Mouse (Mus musculus) forebrain, embryonic 13.5 days (tissue): ENCODE measurements around the gene Dhx33. TPM values are rescaled to one million over a fixed set of nuclear protein-coding genes. Genes with fewer than 3 reads are reported as not detected.
A peak's percentile ranks its signal among the peaks of the same experiment; 100 is the strongest.

ENCODE experiments used
- ATAC-seq: fragments of 200-750 bp; cut with Nextera tagmentation; 2 replicates; pipeline ENCODE4 v1.8.0; 2017
- H3K27ac ChIP-seq: fragments of 300-500 bp; sonication (generic); 2 replicates; pipeline ENCODE4 v1.5.1; 2015; ENCODE audit warnings: inconsistent platforms, mild to moderate bottlenecking, moderate library complexity
- H3K27me3 ChIP-seq: fragments of 300-500 bp; sonication (generic); 2 replicates; pipeline ENCODE4 v1.6.1; 2015; ENCODE audit warnings: mild to moderate bottlenecking, inconsistent platforms
- H3K36me3 ChIP-seq: fragments of 300-500 bp; sonication (generic); 2 replicates; pipeline ENCODE4 v1.6.1; 2015; ENCODE audit warnings: mild to moderate bottlenecking, inconsistent platforms; ENCODE audit not compliant: poor library complexity, severe bottlenecking
- H3K4me1 ChIP-seq: fragments of 300-500 bp; sonication (generic); 2 replicates; pipeline ENCODE4 v1.6.1; 2015; ENCODE audit warnings: inconsistent platforms
- H3K4me2 ChIP-seq: fragments of 300-500 bp; sonication (generic); 2 replicates; pipeline ENCODE4 v1.6.1; 2015; ENCODE audit warnings: inconsistent platforms, mild to moderate bottlenecking, moderate library complexity
- H3K4me3 ChIP-seq: fragments of 300-500 bp; sonication (generic); 2 replicates; pipeline ENCODE4 v1.5.1; 2015; ENCODE audit warnings: mild to moderate bottlenecking, inconsistent platforms
- H3K9ac ChIP-seq: fragments of 300-500 bp; sonication (generic); 2 replicates; pipeline ENCODE4 v1.6.1; 2015; ENCODE audit warnings: mild to moderate bottlenecking, inconsistent platforms
- H3K9me3 ChIP-seq: fragments of 300-500 bp; sonication (generic); replicated peaks from 2 replicates; pipeline ENCODE4 v1.6.1; 2016; ENCODE audit warnings: inconsistent platforms
- WGBS: fragments of 180-500 bp; shearing (Covaris S2); methylation state at CpG from one replicate; pipeline ENCODE4 v1.1.7; 2015; 5-methylcytosine and 5-hydroxymethylcytosine counted together
- polyA plus RNA-seq: library from polyadenylated mRNA; unstranded; fragments of >200 nt; fragmentation: Nextera tagmentation; extraction: Ambion mirVana; gene quantifications from 2 replicates; pipeline ENCODE4 v1.2.1, GENCODE M21; 2015

Gene Dhx33
- polyA plus RNA-seq = 11.9 and 14.8 TPM in 2 replicates

- Histone ChIP-seq H3K4me2 (peak within 1 kb of the TSS; percentile 96), H3K9ac (peak within 1 kb of the TSS; percentile 81), H3K27me3 (no peaks in the 10 kb centered on the region), H3K36me3 (peaks cover 24% of the 10 kb centered on the region), H3K27ac (peak within 1 kb of the TSS; percentile 35; the same call in 1 of the 2 replicates), H3K4me3 (peak within 1 kb of the TSS; percentile 93), H3K4me1 (peaks cover 17% of the 10 kb centered on the region), H3K9me3 (no peaks in the 10 kb centered on the region)
- WGBS = under 1% methylated on average over 35 of the region's 35 CpGs
- ATAC-seq = peak; percentile 99
Measured at GRCm38 (mm10) chr11:71004316-71004773, at the start of gene Dhx33. Gene Dhx33 (minus strand): TSS chr11:71004437.

GRCm38 (mm10) chr11:71052554-71052953 lies 48.3 kb upstream of the Dhx33 start:
- H3K27ac ChIP-seq = no peak overlapping the region
- no peak overlapping the region for H3K4me3 ChIP-seq
- no peaks in the 10 kb centered on the region; the same call in 1 of the 2 replicates for H3K9me3 ChIP-seq
- H3K36me3 ChIP-seq = no peaks in the 10 kb centered on the region
- 0 out of 2 replicates have a peak, but pooled peaks have one; percentile 43 for ATAC-seq
- no peak overlapping the region for H3K9ac ChIP-seq
- H3K27me3 ChIP-seq = peaks cover 5% of the 10 kb centered on the region; the same call in 1 of the 2 replicates
- 3% methylated on average over 1 of the region's 1 CpGs for WGBS
- H3K4me2 ChIP-seq = no peak overlapping the region
- no peaks in the 10 kb centered on the region for H3K4me1 ChIP-seq

GRCm38 (mm10) chr11:71039526-71040298 lies 35.5 kb upstream of the Dhx33 start:
- no peak overlapping the region for H3K9ac ChIP-seq
- ATAC-seq = no peak
- no peaks in the 10 kb centered on the region for H3K36me3 ChIP-seq
- H3K9me3 ChIP-seq = no peaks in the 10 kb centered on the region; the same call in 1 of the 2 replicates
- 95% methylated on average over 5 of the region's 5 CpGs for WGBS
- H3K4me3 ChIP-seq = no peak overlapping the region
- no peaks in the 10 kb centered on the region for H3K4me1 ChIP-seq
- H3K27me3 ChIP-seq = no peaks in the 10 kb centered on the region
- H3K4me2 ChIP-seq = no peak overlapping the region
- no peak overlapping the region for H3K27ac ChIP-seq

- peak; percentile 96 for ATAC-seq
- peak within 1 kb of the TSS; percentile 73 for H3K4me3 ChIP-seq
- peaks cover 8% of the 10 kb centered on the region for H3K36me3 ChIP-seq
- peak within 1 kb of the TSS; percentile 84 for H3K9ac ChIP-seq
- H3K27ac ChIP-seq = peak within 1 kb of the TSS; percentile 99
- H3K4me1 ChIP-seq = peaks cover 34% of the 10 kb centered on the region
- WGBS = 0% methylated on average over 27 of the region's 31 CpGs
- H3K4me2 ChIP-seq = peak within 1 kb of the TSS; percentile 72
- H3K9me3 ChIP-seq = no peaks in the 10 kb centered on the region
- no peaks in the 10 kb centered on the region for H3K27me3 ChIP-seq
Measured at GRCm38 (mm10) chr11:71033163-71033761, 29.0 kb upstream of the Dhx33 start, which contains the start of gene 6330403K07Rik. Gene 6330403K07Rik (minus strand): TSS chr11:71033513.

- Histone ChIP-seq H3K9ac (peak overlapping the region; percentile 84), H3K36me3 (peaks cover 14% of the 10 kb centered on the region), H3K4me3 (peak overlapping the region; percentile 73), H3K27me3 (no peaks in the 10 kb centered on the region), H3K9me3 (no peaks in the 10 kb centered on the region), H3K4me1 (peaks cover 34% of the 10 kb centered on the region), H3K27ac (peak overlapping the region; percentile 99), H3K4me2 (peak overlapping the region; percentile 72)
- 1% methylated on average over 26 of the region's 26 CpGs for WGBS
- peak; percentile 11; the same call in 1 of the 2 replicates for ATAC-seq
Measured at GRCm38 (mm10) chr11:71032491-71033162, 28.4 kb upstream of the Dhx33 start.

GRCm38 (mm10) chr11:71032070-71032469 lies 27.8 kb upstream of the Dhx33 start:
- ATAC-seq = no peak
- no peaks in the 10 kb centered on the region for H3K27me3 ChIP-seq
- H3K27ac ChIP-seq = peak overlapping the region; percentile 99
- H3K4me1 ChIP-seq = peaks cover 34% of the 10 kb centered on the region
- H3K36me3 ChIP-seq = peaks cover 20% of the 10 kb centered on the region
- peak overlapping the region; percentile 84 for H3K9ac ChIP-seq
- H3K4me3 ChIP-seq = peak overlapping the region; percentile 73
- WGBS = 54% methylated on average over 7 of the region's 7 CpGs
- H3K9me3 ChIP-seq = no peaks in the 10 kb centered on the region
- H3K4me2 ChIP-seq = peak overlapping the region; percentile 72

GRCm38 (mm10) chr11:71029403-71030118 lies 25.3 kb upstream of the Dhx33 start:
- H3K27me3 ChIP-seq = no peaks in the 10 kb centered on the region
- no peaks in the 10 kb centered on the region for H3K9me3 ChIP-seq
- H3K4me2 ChIP-seq = no peak overlapping the region
- H3K36me3 ChIP-seq = peaks cover 45% of the 10 kb centered on the region
- peaks cover 34% of the 10 kb centered on the region for H3K4me1 ChIP-seq
- no peak overlapping the region for H3K4me3 ChIP-seq
- no peak overlapping the region for H3K9ac ChIP-seq
- H3K27ac ChIP-seq = no peak overlapping the region
- no peak for ATAC-seq
- 74% methylated on average over 3 of the region's 3 CpGs for WGBS

GRCm38 (mm10) chr11:71028280-71028679 lies 24.0 kb upstream of the Dhx33 start:
- Histone ChIP-seq H3K36me3 (peaks cover 52% of the 10 kb centered on the region), H3K9me3 (no peaks in the 10 kb centered on the region), H3K27ac (no peak overlapping the region), H3K4me3 (no peak overlapping the region), H3K4me2 (no peak overlapping the region), H3K27me3 (no peaks in the 10 kb centered on the region), H3K9ac (no peak overlapping the region), H3K4me1 (peaks cover 28% of the 10 kb centered on the region)
- ATAC-seq = no peak
- 80% methylated on average over 3 of the region's 3 CpGs for WGBS

- ATAC-seq = peak; percentile 100
- peak within 1 kb of the TSS; percentile 91 for H3K9ac ChIP-seq
- WGBS = under 1% methylated on average over 71 of the region's 71 CpGs
- no peaks in the 10 kb centered on the region for H3K9me3 ChIP-seq
- H3K27me3 ChIP-seq = no peaks in the 10 kb centered on the region
- peak within 1 kb of the TSS; percentile 91 for H3K4me3 ChIP-seq
- peaks cover 20% of the 10 kb centered on the region for H3K36me3 ChIP-seq
- peak within 1 kb of the TSS; percentile 93 for H3K4me2 ChIP-seq
- H3K4me1 ChIP-seq = peaks cover 54% of the 10 kb centered on the region
- peak within 1 kb of the TSS; percentile 91 for H3K27ac ChIP-seq
Measured at GRCm38 (mm10) chr11:71019201-71020068, 15.2 kb upstream of the Dhx33 start, which contains the start of the genes Mis12 and Derl2. Gene Mis12 (plus strand): TSS chr11:71019611. Gene Derl2 (minus strand): TSS chr11:71019841.

GRCm38 (mm10) chr11:71018416-71019200 lies 14.4 kb upstream of the Dhx33 start:
- no peaks in the 10 kb centered on the region for H3K27me3 ChIP-seq
- ATAC-seq = no peak
- H3K4me2 ChIP-seq = peak overlapping the region; percentile 81
- H3K9me3 ChIP-seq = no peaks in the 10 kb centered on the region
- H3K36me3 ChIP-seq = peaks cover 24% of the 10 kb centered on the region
- 5% methylated on average over 28 of the region's 28 CpGs for WGBS
- H3K9ac ChIP-seq = peak overlapping the region; percentile 91
- H3K4me3 ChIP-seq = peak overlapping the region; percentile 91
- peaks cover 54% of the 10 kb centered on the region for H3K4me1 ChIP-seq
- peak overlapping the region; percentile 68 for H3K27ac ChIP-seq
